Mouse (Mus musculus) cerebellum, postnatal 14 days (tissue): ENCODE results near the gene Cdc42se1.
A peak's percentile ranks its signal among the peaks of the same experiment; 100 is the strongest.
"Not testable (repeated sequence)": the region's sequence is repeated elsewhere in the genome, so short reads cannot be mapped to it uniquely, and the experiment has no call there.

ENCODE experiments used
- DNase-seq, 2 experiments: peaks; one replicate each; pipeline ENCODE4 v3.0.0; 2021; ENCODE audit warnings: mixed read lengths in 2 of 2

Gene Cdc42se1

GRCm38 (mm10) chr3:95228148-95228893, at the start of gene Cdc42se1:
Gene Cdc42se1, plus strand, starts transcription at chr3:95228732.
- peak; percentile 87 to 89 for DNase-seq

GRCm38 (mm10) chr3:95178948-95179347, 49.6 kb upstream of the Cdc42se1 start:
- no peak for DNase-seq

- no peak for DNase-seq
Observed at GRCm38 (mm10) chr3:95179890-95180289, 48.6 kb upstream of the Cdc42se1 start.

- no peak for DNase-seq
Observed at GRCm38 (mm10) chr3:95181841-95182240, 46.7 kb upstream of the Cdc42se1 start.

- no peak for DNase-seq
Observed at GRCm38 (mm10) chr3:95184796-95185577, 43.5 kb upstream of the Cdc42se1 start.

- no peak for DNase-seq
Observed at GRCm38 (mm10) chr3:95186100-95186499, 42.4 kb upstream of the Cdc42se1 start.

- no peak for DNase-seq
Observed at GRCm38 (mm10) chr3:95186888-95187287, 41.6 kb upstream of the Cdc42se1 start.

- peak; percentile 14 to 52 for DNase-seq
Observed at GRCm38 (mm10) chr3:95194721-95195135, 33.8 kb upstream of the Cdc42se1 start.

GRCm38 (mm10) chr3:95195772-95196171, 32.8 kb upstream of the Cdc42se1 start:
- DNase-seq = no peak

GRCm38 (mm10) chr3:95199101-95199500, 29.4 kb upstream of the Cdc42se1 start:
- DNase-seq = no peak

- no peak for DNase-seq
Observed at GRCm38 (mm10) chr3:95200132-95200531, 28.4 kb upstream of the Cdc42se1 start.

GRCm38 (mm10) chr3:95200562-95200961, 28.0 kb upstream of the Cdc42se1 start:
- DNase-seq = no peak

- no peak for DNase-seq
Observed at GRCm38 (mm10) chr3:95203880-95204279, 24.7 kb upstream of the Cdc42se1 start.

- no peak for DNase-seq
Observed at GRCm38 (mm10) chr3:95208286-95208685, 20.2 kb upstream of the Cdc42se1 start.

- DNase-seq = no peak
Observed at GRCm38 (mm10) chr3:95210585-95210984, 17.9 kb upstream of the Cdc42se1 start.

GRCm38 (mm10) chr3:95212889-95213608, 15.5 kb upstream of the Cdc42se1 start:
- DNase-seq = not testable (repeated sequence)

GRCm38 (mm10) chr3:95213609-95213975, 14.9 kb upstream of the Cdc42se1 start:
- DNase-seq = no peak

- DNase-seq = no peak
Observed at GRCm38 (mm10) chr3:95216655-95217254, 11.8 kb upstream of the Cdc42se1 start.

- peak; percentile 95 to 96 for DNase-seq
Observed at GRCm38 (mm10) chr3:95217255-95218134, 11.0 kb upstream of the Cdc42se1 start, which contains the start of gene Gabpb2. Gene Gabpb2, minus strand, starts transcription at chr3:95217916.

GRCm38 (mm10) chr3:95218466-95219137, 9.9 kb upstream of the Cdc42se1 start:
- peak in 1 of 2 experiments; percentile 29 for DNase-seq

GRCm38 (mm10) chr3:95223041-95223440, 5.5 kb upstream of the Cdc42se1 start:
- DNase-seq = no peak
